Mouse (Mus musculus) hindbrain, embryonic 16.5 days (tissue): ENCODE measurements around the gene 4921524J17Rik. TPM values are rescaled to one million over a fixed set of nuclear protein-coding genes. Genes with fewer than 3 reads are reported as not detected.

Experiments used
- ATAC-seq: fragments of 200-750 bp; cut with Nextera tagmentation; 2 replicates; pipeline ENCODE4 v1.8.0; 2017; ENCODE audit warnings: moderate TSS enrichment, moderate library complexity
- H3K27ac ChIP-seq: fragments of 300-500 bp; sonication (generic); 2 replicates; pipeline ENCODE4 v1.5.1; 2014; ENCODE audit warnings: low read depth, mild to moderate bottlenecking, control low read depth, low read length, moderate library complexity
- H3K27me3 ChIP-seq: fragments of 300-500 bp; sonication (generic); replicated peaks from 2 replicates; pipeline ENCODE4 v1.6.1; 2014; ENCODE audit warnings: low read length; ENCODE audit not compliant: control insufficient read depth, insufficient read depth
- H3K36me3 ChIP-seq: fragments of 300-500 bp; sonication (generic); 2 replicates; pipeline ENCODE4 v1.6.1; 2014; ENCODE audit warnings: mild to moderate bottlenecking, low read length, moderate library complexity, mixed read lengths; ENCODE audit not compliant: control insufficient read depth, insufficient read depth
- H3K4me1 ChIP-seq: fragments of 300-500 bp; sonication (generic); 2 replicates; pipeline ENCODE4 v1.6.1; 2014; ENCODE audit warnings: low read depth, low read length; ENCODE audit not compliant: control insufficient read depth, insufficient read depth
- H3K4me2 ChIP-seq: fragments of 300-500 bp; sonication (generic); 2 replicates; pipeline ENCODE4 v1.6.1; 2014; ENCODE audit warnings: mild to moderate bottlenecking, low read length, control low read depth, moderate library complexity
- H3K4me3 ChIP-seq: fragments of 300-500 bp; sonication (generic); 2 replicates; pipeline ENCODE4 v1.5.1; 2014; ENCODE audit warnings: mild to moderate bottlenecking, low read length, control low read depth, moderate library complexity
- H3K9ac ChIP-seq: fragments of 300-500 bp; sonication (generic); 2 replicates; pipeline ENCODE4 v1.6.1; 2014; ENCODE audit warnings: low read depth, mild to moderate bottlenecking, control low read depth, low read length, moderate library complexity
- H3K9me3 ChIP-seq: fragments of 300-500 bp; sonication (generic); 2 replicates; pipeline ENCODE4 v1.6.1; 2014; ENCODE audit warnings: mild to moderate bottlenecking, low read length, moderate library complexity; ENCODE audit not compliant: control insufficient read depth
- WGBS: fragments of 180-500 bp; shearing (Covaris S2); extraction: QIAGEN DNeasy Blood & Tissue Kit; methylation state at CpG from one replicate; pipeline ENCODE4 v1.1.7; 2014; 5-methylcytosine and 5-hydroxymethylcytosine counted together
- polyA plus RNA-seq: library from polyadenylated mRNA; unstranded; fragments of >200 nt; fragmentation: Nextera tagmentation; extraction: Ambion mirVana; gene quantifications from 2 replicates; pipeline ENCODE4 v1.2.1, GENCODE M21; 2015

The 4921524J17Rik gene
- polyA plus RNA-seq: 39.2 and 40.2 TPM in 2 replicates

DNA sequence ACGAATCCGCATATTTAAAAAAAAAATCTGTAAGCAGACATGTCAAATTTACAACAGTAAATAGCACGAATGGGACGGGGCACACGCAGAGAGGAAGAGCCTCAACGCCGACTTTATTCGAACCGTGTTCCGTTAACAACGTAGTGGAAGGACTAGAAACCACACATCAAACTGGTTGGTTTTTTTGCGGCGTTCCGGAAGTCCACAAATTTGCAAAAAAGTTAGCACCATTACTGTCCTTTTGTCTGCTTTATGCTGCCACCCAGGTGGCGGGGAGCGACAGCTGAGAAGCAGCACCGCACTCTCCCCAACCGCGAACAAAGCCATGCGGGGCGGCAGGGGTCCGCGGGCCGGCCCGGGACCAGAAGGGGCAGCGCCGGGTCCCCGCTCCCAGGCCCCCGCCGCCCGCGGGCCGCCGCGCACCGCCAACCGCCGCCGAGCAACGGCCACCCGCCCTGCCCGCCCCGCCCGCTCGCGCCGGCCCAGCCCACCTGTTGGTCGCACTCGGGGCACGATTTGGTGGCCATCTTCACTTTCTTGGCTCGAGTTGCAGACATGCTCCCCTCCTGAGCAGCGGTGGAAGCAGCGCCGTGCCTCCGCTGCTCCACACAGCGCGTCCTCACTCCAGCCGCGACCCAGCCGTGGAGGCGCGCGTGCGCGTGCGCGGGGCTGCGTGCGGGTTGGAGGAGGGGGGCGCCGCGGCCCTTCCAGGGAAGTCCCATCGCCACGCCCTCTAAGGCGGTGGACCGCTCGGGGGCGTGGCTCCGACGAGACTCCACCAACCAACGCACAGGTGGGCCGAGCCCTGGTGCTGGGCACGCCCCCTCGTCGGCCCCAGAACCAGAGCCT, at the start of gene 4921524J17Rik:
4921524J17Rik (minus strand) TSS at position 666 of the 849 bp plus-strand sequence.
- Histone ChIP-seq H3K4me1 (peaks cover 23% of the 10 kb centered on the region), H3K9me3 (no peaks in the 10 kb centered on the region), H3K27ac (peak within 1 kb of the TSS; percentile 80), H3K27me3 (no peaks in the 10 kb centered on the region), H3K36me3 (no peaks in the 10 kb centered on the region), H3K4me2 (peak within 1 kb of the TSS; percentile 67), H3K9ac (peak within 1 kb of the TSS; percentile 75), H3K4me3 (peak within 1 kb of the TSS; percentile 63)
- ATAC-seq: peak; percentile 99
- WGBS: under 1% methylated on average over 78 of the region's 85 CpGs

DNA sequence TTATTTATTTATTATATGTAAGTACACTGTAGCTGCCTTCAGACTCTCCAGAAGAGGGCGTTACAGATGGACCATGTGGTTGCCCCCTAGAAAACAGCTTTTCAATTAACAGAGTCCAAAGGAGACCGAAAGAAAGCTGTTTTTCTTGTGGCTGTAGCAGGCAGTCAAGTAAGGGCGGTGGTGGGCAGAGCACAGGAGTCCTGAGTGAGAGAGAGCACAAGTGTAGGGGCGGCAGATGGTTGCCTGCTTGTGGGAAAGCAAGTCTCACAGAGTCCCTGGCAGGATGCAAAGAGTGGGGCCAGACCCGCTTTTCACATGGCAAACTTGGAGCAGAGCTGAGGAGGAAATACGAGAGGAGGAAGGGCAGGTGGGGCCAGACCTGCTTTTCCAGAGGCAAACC, 49.8 kb upstream of the 4921524J17Rik start:
- H3K27ac ChIP-seq: no peak overlapping the region
- H3K4me3 ChIP-seq: no peak overlapping the region
- 66% methylated on average over 6 of the region's 6 CpGs for WGBS
- no peaks in the 10 kb centered on the region for H3K27me3 ChIP-seq
- H3K9me3 ChIP-seq: no peaks in the 10 kb centered on the region
- no peak overlapping the region for H3K9ac ChIP-seq
- H3K36me3 ChIP-seq: no peaks in the 10 kb centered on the region
- no peaks in the 10 kb centered on the region; the same call in 1 of the 2 replicates for H3K4me1 ChIP-seq
- no peak overlapping the region for H3K4me2 ChIP-seq
- ATAC-seq: no peak

DNA sequence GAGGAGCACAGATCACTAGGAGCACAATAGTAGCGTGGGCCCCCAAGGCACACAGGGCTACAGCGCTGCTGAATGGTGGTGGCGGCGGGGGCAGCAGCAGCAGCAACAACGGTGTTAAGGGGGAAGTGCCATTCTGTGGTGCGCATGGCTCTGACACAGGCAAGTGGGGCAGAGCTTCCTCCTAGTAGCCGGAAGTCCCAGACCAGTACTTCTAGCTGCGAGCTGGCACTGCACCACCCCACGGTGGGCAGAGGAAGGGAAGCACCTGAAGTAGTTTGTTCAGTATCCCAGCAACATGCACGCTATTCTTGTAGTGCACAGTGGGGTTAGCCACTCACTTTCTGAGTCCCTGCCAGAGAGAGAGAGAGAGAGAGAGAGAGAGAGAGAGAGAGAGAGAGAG, 49.3 kb upstream of the 4921524J17Rik start:
- ATAC-seq: peak; percentile 61; the same call in 1 of the 2 replicates
- Histone ChIP-seq H3K9ac (0 out of 2 replicates have a peak overlapping the region, but pooled peaks have one; percentile 18), H3K36me3 (no peaks in the 10 kb centered on the region)

GRCm38 (mm10) chr8:85479710-85480109, 47.1 kb upstream of the 4921524J17Rik start:
- Histone ChIP-seq H3K27me3 (no peaks in the 10 kb centered on the region), H3K9ac (no peak overlapping the region), H3K4me3 (no peak overlapping the region), H3K9me3 (no peaks in the 10 kb centered on the region), H3K27ac (no peak overlapping the region), H3K4me2 (no peak overlapping the region), H3K4me1 (no peaks in the 10 kb centered on the region; the same call in 1 of the 2 replicates), H3K36me3 (no peaks in the 10 kb centered on the region)
- ATAC-seq: no peak
- WGBS: 93% methylated on average over 2 of the region's 2 CpGs

More for the DNA sequence above, 49.3 kb upstream of the 4921524J17Rik start:
- no peaks in the 10 kb centered on the region for H3K27me3 ChIP-seq
- no peaks in the 10 kb centered on the region; the same call in 1 of the 2 replicates for H3K4me1 ChIP-seq
- WGBS: 22% methylated on average over 10 of the region's 10 CpGs
- no peaks in the 10 kb centered on the region for H3K9me3 ChIP-seq
- H3K4me2 ChIP-seq: peak overlapping the region; percentile 43
- H3K4me3 ChIP-seq: no peak overlapping the region
- no peak overlapping the region for H3K27ac ChIP-seq

- H3K9ac ChIP-seq: no peak overlapping the region
- H3K4me3 ChIP-seq: no peak overlapping the region
- H3K27me3 ChIP-seq: no peaks in the 10 kb centered on the region
- H3K36me3 ChIP-seq: no peaks in the 10 kb centered on the region
- no peaks in the 10 kb centered on the region for H3K9me3 ChIP-seq
- no peaks in the 10 kb centered on the region; the same call in 1 of the 2 replicates for H3K4me1 ChIP-seq
- no peak overlapping the region for H3K27ac ChIP-seq
- H3K4me2 ChIP-seq: no peak overlapping the region
- no peak for ATAC-seq
- 92% methylated on average over 2 of the region's 2 CpGs for WGBS
Measured at GRCm38 (mm10) chr8:85478397-85478796, 45.8 kb upstream of the 4921524J17Rik start.

DNA sequence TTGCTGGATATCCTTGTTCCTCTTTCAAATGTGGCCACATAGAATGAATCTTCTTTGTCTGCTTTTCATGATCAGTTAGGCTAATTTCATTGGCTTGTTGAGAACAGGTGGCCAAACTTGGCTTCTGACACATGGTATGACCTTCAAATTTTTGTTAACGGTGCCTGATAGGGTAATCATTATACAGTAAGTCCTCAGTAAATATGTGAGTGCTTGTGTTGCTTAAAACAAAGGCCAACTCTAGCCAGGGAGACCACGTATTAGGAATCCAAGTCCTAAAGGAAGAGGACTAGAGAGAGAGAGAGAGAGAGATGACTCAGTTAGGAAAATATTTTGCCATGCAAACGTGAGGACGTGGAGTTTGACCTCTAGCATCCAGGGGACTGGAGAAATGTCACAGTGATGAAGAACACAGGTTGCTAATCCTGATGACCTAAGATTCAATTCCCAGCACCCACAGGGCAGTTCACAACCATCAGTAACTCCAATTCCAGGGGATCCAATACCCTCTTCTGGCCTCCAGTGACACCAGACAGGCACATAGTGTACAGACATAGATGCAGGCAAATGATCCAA, 44.4 kb upstream of the 4921524J17Rik start:
- no peak overlapping the region for H3K27ac ChIP-seq
- H3K27me3 ChIP-seq: no peaks in the 10 kb centered on the region
- no peak for ATAC-seq
- no peaks in the 10 kb centered on the region for H3K9me3 ChIP-seq
- no peak overlapping the region for H3K9ac ChIP-seq
- 88% methylated on average over 4 of the region's 4 CpGs for WGBS
- H3K4me1 ChIP-seq: no peaks in the 10 kb centered on the region
- no peaks in the 10 kb centered on the region for H3K36me3 ChIP-seq
- H3K4me3 ChIP-seq: no peak overlapping the region
- H3K4me2 ChIP-seq: no peak overlapping the region

GRCm38 (mm10) chr8:85474924-85475323, 42.3 kb upstream of the 4921524J17Rik start:
- H3K4me2 ChIP-seq: no peak overlapping the region
- no peaks in the 10 kb centered on the region for H3K27me3 ChIP-seq
- no peak overlapping the region for H3K4me3 ChIP-seq
- no peak overlapping the region for H3K9ac ChIP-seq
- no peaks in the 10 kb centered on the region for H3K36me3 ChIP-seq
- no peaks in the 10 kb centered on the region for H3K4me1 ChIP-seq
- 98% methylated on average over 3 of the region's 3 CpGs for WGBS
- no peaks in the 10 kb centered on the region for H3K9me3 ChIP-seq
- H3K27ac ChIP-seq: no peak overlapping the region
- no peak for ATAC-seq

GRCm38 (mm10) chr8:85473246-85473645, 40.6 kb upstream of the 4921524J17Rik start:
- Histone ChIP-seq H3K4me1 (no peaks in the 10 kb centered on the region), H3K4me2 (no peak overlapping the region), H3K9me3 (no peaks in the 10 kb centered on the region), H3K4me3 (no peak overlapping the region), H3K36me3 (no peaks in the 10 kb centered on the region), H3K27me3 (no peaks in the 10 kb centered on the region), H3K27ac (no peak overlapping the region), H3K9ac (no peak overlapping the region)
- 90% methylated on average over 4 of the region's 4 CpGs for WGBS
- no peak for ATAC-seq

GRCm38 (mm10) chr8:85472800-85473199, 40.2 kb upstream of the 4921524J17Rik start:
- 63% methylated on average over 6 of the region's 6 CpGs for WGBS
- Histone ChIP-seq H3K4me2 (no peak overlapping the region), H3K36me3 (no peaks in the 10 kb centered on the region), H3K27me3 (no peaks in the 10 kb centered on the region), H3K4me3 (no peak overlapping the region), H3K9ac (no peak overlapping the region), H3K27ac (no peak overlapping the region), H3K9me3 (no peaks in the 10 kb centered on the region), H3K4me1 (no peaks in the 10 kb centered on the region)
- no peak for ATAC-seq
